Mouse (Mus musculus): ENCODE data around the gene Cd3e. TPM values are rescaled to one million over a fixed set of nuclear protein-coding genes. Genes with fewer than 3 reads are reported as not detected.
"Not testable (repeated sequence)": the region's sequence is repeated elsewhere in the genome, so short reads cannot be mapped to it uniquely, and the experiment has no call there.

Gene Cd3e
- polyA plus RNA-seq, 1 experiment from 2014 or later: not detected

DNA sequence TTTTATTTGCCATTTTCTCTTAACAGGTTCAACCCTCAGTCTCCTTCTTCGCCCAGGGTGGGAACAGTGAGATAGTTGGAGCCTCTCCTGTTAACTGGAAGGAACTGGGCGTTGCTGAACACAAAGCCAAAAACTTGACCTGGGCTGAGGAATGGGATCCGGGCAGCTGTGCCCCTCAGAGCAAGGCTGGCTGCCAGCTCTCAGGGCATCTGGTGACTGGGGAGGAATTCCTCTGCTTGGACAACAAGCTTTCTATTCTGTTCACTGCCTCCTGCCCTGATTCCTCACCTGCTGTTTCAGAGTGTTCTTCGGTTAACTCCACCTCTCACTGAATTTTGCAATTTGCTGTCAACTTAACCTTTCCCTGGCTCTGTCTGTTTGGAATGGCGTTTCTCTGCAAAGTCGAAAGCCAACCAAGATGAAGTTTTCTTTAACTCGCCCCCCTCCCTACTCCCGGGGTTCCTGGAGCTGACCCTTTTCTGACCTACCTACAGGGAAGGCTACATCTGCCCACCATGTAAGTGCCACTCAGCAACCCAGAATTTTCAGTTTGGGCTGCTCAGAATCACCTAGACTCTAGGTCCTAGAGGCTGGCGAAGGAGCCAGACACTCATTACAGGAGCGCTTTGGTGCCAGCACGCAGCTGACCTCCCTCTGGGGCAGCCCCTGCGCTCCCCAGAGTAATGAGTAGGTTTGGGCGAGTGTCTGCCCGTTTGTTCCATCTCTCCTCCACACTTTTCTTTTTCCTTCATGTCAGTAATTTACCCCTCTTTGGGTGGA is 30.8 kb upstream of the Cd3e start:
- ATAC-seq: no peak
- WGBS: 16% methylated on average over 14 of the region's 14 CpGs
- Histone ChIP-seq H3K4me2 (replicated peaks) (no peak overlapping the region; the same call in 1 of the 2 replicates), H3K4me3 (replicated peaks) (no peak overlapping the region), H3K36me3 (no peaks in the 10 kb centered on the region), H3K9ac (replicated peaks) (no peak overlapping the region), H3K27ac (no peak overlapping the region), H3K4me1 (replicated peaks) (peaks cover 7% of the 10 kb centered on the region; the same call in 1 of the 2 replicates), H3K9me3 (no peaks in the 10 kb centered on the region), H3K27me3 (peaks cover 82% of the 10 kb centered on the region)

GRCm38 (mm10) chr9:45039499-45039898 is 30.1 kb upstream of the Cd3e start, which contains the start of gene Mpzl2:
Gene Mpzl2, plus strand, starts transcription at chr9:45039799.
- Histone ChIP-seq H3K36me3 (no peaks in the 10 kb centered on the region), H3K9me3 (no peaks in the 10 kb centered on the region), H3K4me1 (replicated peaks) (peaks cover 7% of the 10 kb centered on the region; the same call in 1 of the 2 replicates), H3K27ac (no peak within 1 kb of the TSS), H3K4me3 (replicated peaks) (no peak within 1 kb of the TSS), H3K27me3 (peaks cover 74% of the 10 kb centered on the region), H3K4me2 (replicated peaks) (no peak within 1 kb of the TSS; the same call in 1 of the 2 replicates), H3K9ac (replicated peaks) (no peak within 1 kb of the TSS)
- WGBS: 69% methylated on average over 5 of the region's 5 CpGs
- no peak for ATAC-seq

- ATAC-seq; H3K9me3 ChIP-seq; H3K4me1 ChIP-seq (replicated peaks); H3K9ac ChIP-seq (replicated peaks); H3K27ac ChIP-seq; H3K36me3 ChIP-seq; H3K4me2 ChIP-seq (replicated peaks); H3K4me3 ChIP-seq (replicated peaks): not testable (repeated sequence)
- peaks cover 57% of the 10 kb centered on the region for H3K27me3 ChIP-seq
- WGBS: 93% methylated on average over 1 of the region's 1 CpGs
Measured at GRCm38 (mm10) chr9:45037803-45038202, 28.4 kb upstream of the Cd3e start.

DNA sequence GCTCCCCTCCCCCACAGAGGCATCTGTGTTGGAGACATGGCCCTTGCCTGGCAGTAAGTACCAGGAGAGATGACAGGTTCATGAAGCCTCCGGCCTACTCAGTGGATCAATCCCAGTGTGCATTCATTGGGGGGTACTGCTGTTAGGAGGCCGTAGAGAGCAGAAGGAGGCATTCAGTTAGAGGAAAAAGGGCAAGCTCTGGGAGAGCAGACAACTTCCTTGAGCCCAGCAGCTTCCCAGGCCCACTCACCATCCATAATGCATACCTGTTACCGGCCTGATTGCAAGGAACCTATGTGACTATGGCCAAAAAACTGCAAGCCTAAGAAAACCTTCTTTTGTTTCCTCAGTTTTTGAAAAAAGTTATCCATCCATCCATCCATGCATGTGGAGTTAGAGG is 25.1 kb upstream of the Cd3e start:
- H3K9ac ChIP-seq (replicated peaks): no peak overlapping the region
- H3K27ac ChIP-seq: no peak overlapping the region
- WGBS: 81% methylated on average over 3 of the region's 3 CpGs
- H3K4me2 ChIP-seq (replicated peaks): no peak overlapping the region
- H3K4me1 ChIP-seq (replicated peaks): no peaks in the 10 kb centered on the region
- no peaks in the 10 kb centered on the region for H3K9me3 ChIP-seq
- no peaks in the 10 kb centered on the region for H3K36me3 ChIP-seq
- peaks cover 29% of the 10 kb centered on the region for H3K27me3 ChIP-seq
- no peak for ATAC-seq
- H3K4me3 ChIP-seq (replicated peaks): no peak overlapping the region

- H3K9ac ChIP-seq (replicated peaks): no peak overlapping the region
- ATAC-seq: no peak
- no peak overlapping the region for H3K4me2 ChIP-seq (replicated peaks)
- 76% methylated on average over 2 of the region's 2 CpGs for WGBS
- H3K27ac ChIP-seq: no peak overlapping the region
- peaks cover 8% of the 10 kb centered on the region; the same call in 1 of the 2 replicates for H3K27me3 ChIP-seq
- no peaks in the 10 kb centered on the region for H3K4me1 ChIP-seq (replicated peaks)
- no peak overlapping the region for H3K4me3 ChIP-seq (replicated peaks)
- H3K36me3 ChIP-seq: no peaks in the 10 kb centered on the region
- no peaks in the 10 kb centered on the region for H3K9me3 ChIP-seq
Measured at GRCm38 (mm10) chr9:45032261-45032660, 22.8 kb upstream of the Cd3e start.

- H3K4me3 ChIP-seq (replicated peaks): no peak overlapping the region
- no peak for ATAC-seq
- H3K9me3 ChIP-seq: no peaks in the 10 kb centered on the region
- H3K36me3 ChIP-seq: no peaks in the 10 kb centered on the region
- H3K9ac ChIP-seq (replicated peaks): no peak overlapping the region
- no peak overlapping the region for H3K27ac ChIP-seq
- 0 out of 2 replicates have a peak, but pooled peaks cover 8% of the 10 kb centered on the region for H3K27me3 ChIP-seq
- 77% methylated on average over 6 of the region's 6 CpGs for WGBS
- no peak overlapping the region for H3K4me2 ChIP-seq (replicated peaks)
- H3K4me1 ChIP-seq (replicated peaks): no peaks in the 10 kb centered on the region
Measured at GRCm38 (mm10) chr9:45030341-45030740, 20.9 kb upstream of the Cd3e start.

- no peaks in the 10 kb centered on the region for H3K36me3 ChIP-seq
- no peak for ATAC-seq
Measured at GRCm38 (mm10) chr9:45027376-45027775, 17.9 kb upstream of the Cd3e start.

GRCm38 (mm10) chr9:45024187-45024586 is 14.8 kb upstream of the Cd3e start:
- no peak overlapping the region for H3K27ac ChIP-seq
- 85% methylated on average over 2 of the region's 2 CpGs for WGBS
- H3K4me3 ChIP-seq (replicated peaks): no peak overlapping the region
- H3K4me2 ChIP-seq (replicated peaks): no peak overlapping the region
- 0 out of 2 replicates have a peak, but pooled peaks cover 4% of the 10 kb centered on the region for H3K27me3 ChIP-seq
- H3K9ac ChIP-seq (replicated peaks): no peak overlapping the region
- H3K9me3 ChIP-seq: no peaks in the 10 kb centered on the region
- H3K4me1 ChIP-seq (replicated peaks): no peaks in the 10 kb centered on the region
- no peak for ATAC-seq
- H3K36me3 ChIP-seq: no peaks in the 10 kb centered on the region

More at GRCm38 (mm10) chr9:45027376-45027775, 17.9 kb upstream of the Cd3e start:
- Histone ChIP-seq H3K27me3 (0 out of 2 replicates have a peak, but pooled peaks cover 8% of the 10 kb centered on the region), H3K4me3 (replicated peaks) (no peak overlapping the region), H3K4me2 (replicated peaks) (no peak overlapping the region), H3K9me3 (no peaks in the 10 kb centered on the region), H3K4me1 (replicated peaks) (no peaks in the 10 kb centered on the region), H3K27ac (no peak overlapping the region), H3K9ac (replicated peaks) (no peak overlapping the region)
- WGBS: 76% methylated on average over 8 of the region's 8 CpGs

DNA sequence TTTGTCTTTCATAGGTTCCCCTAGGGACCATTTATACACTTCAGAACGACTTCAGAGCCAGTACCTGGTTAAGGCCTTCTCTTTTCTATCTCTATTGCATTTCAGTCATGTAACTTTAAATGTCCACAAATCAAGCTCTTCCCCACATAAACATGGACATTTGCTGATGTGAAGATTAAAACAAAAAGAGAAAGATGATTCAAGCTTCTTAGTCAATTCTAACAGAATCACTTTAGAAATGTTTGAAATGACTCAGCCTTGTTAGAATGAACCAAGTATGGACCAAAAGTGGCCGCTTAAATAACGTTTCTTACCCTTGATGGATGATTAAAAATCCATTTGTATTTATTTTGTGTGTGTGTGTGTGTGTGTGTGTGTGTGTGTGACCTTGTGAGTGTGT is 14.2 kb upstream of the Cd3e start:
- no peak overlapping the region for H3K4me3 ChIP-seq (replicated peaks)
- no peak for ATAC-seq
- no peaks in the 10 kb centered on the region for H3K36me3 ChIP-seq
- H3K27ac ChIP-seq: no peak overlapping the region
- WGBS: 62% methylated on average over 3 of the region's 3 CpGs
- H3K4me1 ChIP-seq (replicated peaks): no peaks in the 10 kb centered on the region
- no peak overlapping the region for H3K4me2 ChIP-seq (replicated peaks)
- H3K27me3 ChIP-seq: 0 out of 2 replicates have a peak, but pooled peaks cover 4% of the 10 kb centered on the region
- no peaks in the 10 kb centered on the region for H3K9me3 ChIP-seq
- no peak overlapping the region for H3K9ac ChIP-seq (replicated peaks)

- Histone ChIP-seq H3K27me3 (0 out of 2 replicates have a peak, but pooled peaks cover 4% of the 10 kb centered on the region), H3K36me3 (no peaks in the 10 kb centered on the region), H3K9me3 (no peaks in the 10 kb centered on the region), H3K27ac (no peak overlapping the region), H3K4me1 (replicated peaks) (no peaks in the 10 kb centered on the region), H3K4me3 (replicated peaks) (no peak overlapping the region), H3K4me2 (replicated peaks) (no peak overlapping the region), H3K9ac (replicated peaks) (no peak overlapping the region)
- 13% methylated on average over 3 of the region's 3 CpGs for WGBS
- ATAC-seq: no peak
Measured at GRCm38 (mm10) chr9:45022800-45023199, 13.4 kb upstream of the Cd3e start.

GRCm38 (mm10) chr9:45018031-45018430 is 8.6 kb upstream of the Cd3e start:
- Histone ChIP-seq H3K4me2 (replicated peaks) (no peak overlapping the region), H3K36me3 (no peaks in the 10 kb centered on the region), H3K9me3 (no peaks in the 10 kb centered on the region), H3K4me1 (replicated peaks) (no peaks in the 10 kb centered on the region), H3K27ac (no peak overlapping the region), H3K4me3 (replicated peaks) (no peak overlapping the region), H3K27me3 (no peaks in the 10 kb centered on the region), H3K9ac (replicated peaks) (no peak overlapping the region)
- ATAC-seq: no peak
- 88% methylated on average over 11 of the region's 11 CpGs for WGBS

DNA sequence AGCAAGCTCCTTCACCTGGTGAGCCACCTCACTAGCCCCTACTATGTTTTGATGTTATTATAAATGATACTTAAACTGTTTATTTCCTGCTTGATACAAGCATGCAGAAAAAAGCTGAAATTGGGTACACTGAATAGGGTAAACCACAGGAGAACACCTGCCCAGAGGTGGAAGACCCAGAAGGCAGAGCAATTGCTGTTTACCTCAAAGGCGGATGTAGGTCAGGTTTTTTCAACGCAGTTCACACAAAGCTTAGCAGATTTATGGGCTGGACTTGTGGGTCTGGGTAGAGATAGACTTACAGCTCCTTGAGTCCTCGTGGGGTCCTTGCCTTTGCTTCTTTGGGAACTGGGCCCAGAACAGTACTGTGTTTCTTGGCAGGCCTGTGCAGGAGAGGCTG is 6.4 kb upstream of the Cd3e start:
- no peak overlapping the region for H3K4me2 ChIP-seq (replicated peaks)
- no peaks in the 10 kb centered on the region for H3K4me1 ChIP-seq (replicated peaks)
- H3K27me3 ChIP-seq: 0 out of 2 replicates have a peak, but pooled peaks cover 3% of the 10 kb centered on the region
- no peak overlapping the region for H3K4me3 ChIP-seq (replicated peaks)
- H3K27ac ChIP-seq: no peak overlapping the region
- no peaks in the 10 kb centered on the region for H3K9me3 ChIP-seq
- no peaks in the 10 kb centered on the region for H3K36me3 ChIP-seq
- no peak overlapping the region for H3K9ac ChIP-seq (replicated peaks)
- ATAC-seq: no peak
- 66% methylated on average over 3 of the region's 3 CpGs for WGBS
